Mouse (Mus musculus) forebrain, postnatal 0 days (tissue): ENCODE results near the gene Sec24d. TPM values are rescaled to one million over a fixed set of nuclear protein-coding genes. Genes with fewer than 3 reads are reported as not detected.

Experiments
- ATAC-seq: fragments of 200-750 bp; cut with Nextera tagmentation; 2 replicates; pipeline ENCODE4 v1.8.0; 2017; ENCODE audit warnings: mild to moderate bottlenecking, moderate library complexity
- DNase-seq: peaks from one replicate; pipeline ENCODE4 v3.0.0-alpha.2; 2015
- H3K27ac ChIP-seq: fragments of 300-500 bp; sonication (generic); 2 replicates; pipeline ENCODE4 v1.5.1; 2014; ENCODE audit warnings: low read depth, mild to moderate bottlenecking, antibody characterized with exemption, low read length, moderate library complexity, mixed read lengths
- H3K27me3 ChIP-seq: fragments of 300-500 bp; sonication (generic); 2 replicates; pipeline ENCODE4 v1.6.1; 2014; ENCODE audit warnings: mild to moderate bottlenecking, low read length, mixed read lengths; ENCODE audit not compliant: insufficient read depth
- H3K36me3 ChIP-seq: fragments of 300-500 bp; sonication (generic); 2 replicates; pipeline ENCODE4 v1.6.1; 2014; ENCODE audit warnings: mild to moderate bottlenecking, moderate library complexity; ENCODE audit not compliant: insufficient read depth
- H3K4me1 ChIP-seq: fragments of 300-500 bp; sonication (generic); 2 replicates; pipeline ENCODE4 v1.6.1; 2014; ENCODE audit warnings: antibody characterized with exemption; ENCODE audit not compliant: insufficient read depth
- H3K4me2 ChIP-seq: fragments of 300-500 bp; sonication (generic); 2 replicates; pipeline ENCODE4 v1.6.1; 2014; ENCODE audit warnings: low read depth, mild to moderate bottlenecking, moderate library complexity
- H3K4me3 ChIP-seq: fragments of 300-500 bp; sonication (generic); 2 replicates; pipeline ENCODE4 v1.5.1; 2014; ENCODE audit warnings: low read depth, low read length, mixed read lengths
- H3K9ac ChIP-seq: fragments of 300-500 bp; sonication (generic); 2 replicates; pipeline ENCODE4 v1.6.1; 2014; ENCODE audit warnings: mild to moderate bottlenecking
- H3K9me3 ChIP-seq: fragments of 300-500 bp; sonication (generic); 2 replicates; pipeline ENCODE4 v1.6.1; 2016; ENCODE audit warnings: low read length
- CTCF ChIP-seq: sonication (generic); IDR thresholded peaks from 2 replicates; pipeline ENCODE4 v1.5.1; 2016; ENCODE audit warnings: antibody characterized with exemption, control low read depth, low read depth
- WGBS: fragments of 180-500 bp; shearing (Covaris S2); extraction: QIAGEN DNeasy Blood & Tissue Kit; methylation state at CpG from one replicate; pipeline ENCODE4 v1.1.7; 2014; 5-methylcytosine and 5-hydroxymethylcytosine counted together
- polyA plus RNA-seq: library from polyadenylated mRNA; unstranded; fragments of >200 nt; fragmentation: Nextera tagmentation; extraction: Ambion mirVana; gene quantifications from 2 replicates; pipeline ENCODE4 v1.2.1, GENCODE M21; 2015
- total RNA-seq: library from RNA; depleted of rRNA; stranded (reverse); fragments of >200 nt; gene quantifications from 2 replicates; pipeline ENCODE4 v1.2.3, GENCODE M21; 2014

The Sec24d gene
- total and polyA plus RNA-seq, 2 experiments from 2014 or later, result 16.3 to 36.5 TPM

- Histone ChIP-seq H3K9me3 (no peaks in the 10 kb centered on the region), H3K4me2 (no peak overlapping the region), H3K9ac (no peak overlapping the region), H3K4me3 (no peak overlapping the region), H3K27ac (no peak overlapping the region), H3K36me3 (no peaks in the 10 kb centered on the region), H3K27me3 (no peaks in the 10 kb centered on the region), H3K4me1 (no peaks in the 10 kb centered on the region)
- 27% methylated on average over 12 of the region's 12 CpGs for WGBS
- no peak for DNase-seq
- ATAC-seq, result no peak
- TF ChIP-seq CTCF, result no peak
Observed at GRCm38 (mm10) chr3:123313920-123314614, 46.8 kb downstream of the Sec24d start.

- H3K27me3 ChIP-seq, result no peaks in the 10 kb centered on the region
- H3K27ac ChIP-seq, result no peak overlapping the region
- 83% methylated on average over 6 of the region's 6 CpGs for WGBS
- DNase-seq (no peak), ATAC-seq (no peak)
- no peaks in the 10 kb centered on the region for H3K36me3 ChIP-seq
- no peaks in the 10 kb centered on the region for H3K4me1 ChIP-seq
- H3K4me2 ChIP-seq, result no peak overlapping the region
- no peaks in the 10 kb centered on the region for H3K9me3 ChIP-seq
- H3K4me3 ChIP-seq, result no peak overlapping the region
- TF ChIP-seq CTCF, result no peak
- H3K9ac ChIP-seq, result no peak overlapping the region
Observed at GRCm38 (mm10) chr3:123316066-123316465, 48.8 kb downstream of the Sec24d start.

GRCm38 (mm10) chr3:123317081-123317480 is 49.8 kb downstream of the Sec24d start:
- no peak overlapping the region for H3K9ac ChIP-seq
- H3K9me3 ChIP-seq, result no peaks in the 10 kb centered on the region
- no peak for TF ChIP-seq CTCF
- no peak overlapping the region for H3K4me3 ChIP-seq
- no peak for DNase-seq
- no peak for ATAC-seq
- no peaks in the 10 kb centered on the region for H3K36me3 ChIP-seq
- no peak overlapping the region for H3K4me2 ChIP-seq
- WGBS, result 82% methylated on average over 9 of the region's 9 CpGs
- H3K27ac ChIP-seq, result no peak overlapping the region
- no peaks in the 10 kb centered on the region for H3K27me3 ChIP-seq
- H3K4me1 ChIP-seq, result no peaks in the 10 kb centered on the region

GRCm38 (mm10) chr3:123320341-123320740 is 53.1 kb downstream of the Sec24d start:
- TF ChIP-seq CTCF, result no peak
- DNase-seq, result no peak
- H3K27me3 ChIP-seq, result no peaks in the 10 kb centered on the region

GRCm38 (mm10) chr3:123321612-123322011 is 54.4 kb downstream of the Sec24d start:
- Histone ChIP-seq H3K27me3 (no peaks in the 10 kb centered on the region), H3K4me1 (no peaks in the 10 kb centered on the region), H3K4me3 (no peak overlapping the region), H3K9ac (no peak overlapping the region), H3K27ac (no peak overlapping the region), H3K36me3 (no peaks in the 10 kb centered on the region), H3K4me2 (no peak overlapping the region), H3K9me3 (no peaks in the 10 kb centered on the region)
- 81% methylated on average over 6 of the region's 6 CpGs for WGBS
- ATAC-seq (peak; percentile 62; the same call in 1 of the 2 replicates), DNase-seq (no peak)
- no peak for TF ChIP-seq CTCF

More at GRCm38 (mm10) chr3:123320341-123320740, 53.1 kb downstream of the Sec24d start:
- H3K36me3 ChIP-seq, result no peaks in the 10 kb centered on the region
- H3K9ac ChIP-seq, result no peak overlapping the region
- no peak overlapping the region for H3K4me2 ChIP-seq
- no peaks in the 10 kb centered on the region for H3K9me3 ChIP-seq
- no peak overlapping the region for H3K4me3 ChIP-seq
- H3K4me1 ChIP-seq, result no peaks in the 10 kb centered on the region
- 85% methylated on average over 9 of the region's 9 CpGs for WGBS
- no peak overlapping the region for H3K27ac ChIP-seq
- no peak for ATAC-seq

GRCm38 (mm10) chr3:123322147-123322546 is 54.9 kb downstream of the Sec24d start:
- no peaks in the 10 kb centered on the region for H3K36me3 ChIP-seq
- ATAC-seq (peak; percentile 26; the same call in 1 of the 2 replicates), DNase-seq (peak; percentile 80)
- H3K4me3 ChIP-seq, result no peak overlapping the region
- TF ChIP-seq CTCF, result peak; percentile 69
- no peak overlapping the region for H3K9ac ChIP-seq
- no peaks in the 10 kb centered on the region for H3K9me3 ChIP-seq
- no peaks in the 10 kb centered on the region for H3K4me1 ChIP-seq
- H3K27me3 ChIP-seq, result no peaks in the 10 kb centered on the region
- H3K27ac ChIP-seq, result no peak overlapping the region
- H3K4me2 ChIP-seq, result no peak overlapping the region
- WGBS, result 26% methylated on average over 1 of the region's 1 CpGs

GRCm38 (mm10) chr3:123324326-123324725 is 57.1 kb downstream of the Sec24d start:
- ATAC-seq (no peak), DNase-seq (no peak)
- Histone ChIP-seq H3K9ac (no peak overlapping the region), H3K36me3 (no peaks in the 10 kb centered on the region), H3K27me3 (no peaks in the 10 kb centered on the region), H3K9me3 (no peaks in the 10 kb centered on the region), H3K4me1 (no peaks in the 10 kb centered on the region), H3K4me3 (no peak overlapping the region), H3K27ac (no peak overlapping the region), H3K4me2 (no peak overlapping the region)
- no peak for TF ChIP-seq CTCF
- WGBS, result 82% methylated on average over 4 of the region's 4 CpGs
